Mouse (Mus musculus): Measurements from ENCODE around the gene Ppt2.

- no peak for TF ChIP-seq CTCF (IDR thresholded peaks at IDR 0.05; ENCODE audit: low read depth, low read length)
- TF ChIP-seq GATA1 (IDR thresholded peaks at IDR 0.05; ENCODE audit: borderline replicate concordance, low read length), result no peak
Observed at GRCm38 (mm10) chr17:34631647-34632046, 3.3 kb upstream of the Ppt2 start.
